Mouse (Mus musculus) thymus, adult 2 months (tissue): ENCODE results near the gene Irf2bp2.

ENCODE experiments used
- CTCF ChIP-seq: fragments of 200-500 bp; IDR thresholded peaks from 2 replicates; pipeline ENCODE4 v1.5.1; 2012; ENCODE audit warnings: mild to moderate bottlenecking, control low read depth, low read length, moderate library complexity, borderline replicate concordance; ENCODE audit not compliant: control insufficient read depth, poor library complexity, insufficient read depth; ENCODE audit errors: extremely low read depth
- POLR2A ChIP-seq: fragments of 200-500 bp; IDR thresholded peaks from 2 replicates; pipeline ENCODE4 v1.6.1; 2012; ENCODE audit warnings: mild to moderate bottlenecking, low read length, control low read depth, moderate library complexity; ENCODE audit not compliant: control insufficient read depth, poor library complexity, insufficient read depth; ENCODE audit errors: extremely low read depth

DNA sequence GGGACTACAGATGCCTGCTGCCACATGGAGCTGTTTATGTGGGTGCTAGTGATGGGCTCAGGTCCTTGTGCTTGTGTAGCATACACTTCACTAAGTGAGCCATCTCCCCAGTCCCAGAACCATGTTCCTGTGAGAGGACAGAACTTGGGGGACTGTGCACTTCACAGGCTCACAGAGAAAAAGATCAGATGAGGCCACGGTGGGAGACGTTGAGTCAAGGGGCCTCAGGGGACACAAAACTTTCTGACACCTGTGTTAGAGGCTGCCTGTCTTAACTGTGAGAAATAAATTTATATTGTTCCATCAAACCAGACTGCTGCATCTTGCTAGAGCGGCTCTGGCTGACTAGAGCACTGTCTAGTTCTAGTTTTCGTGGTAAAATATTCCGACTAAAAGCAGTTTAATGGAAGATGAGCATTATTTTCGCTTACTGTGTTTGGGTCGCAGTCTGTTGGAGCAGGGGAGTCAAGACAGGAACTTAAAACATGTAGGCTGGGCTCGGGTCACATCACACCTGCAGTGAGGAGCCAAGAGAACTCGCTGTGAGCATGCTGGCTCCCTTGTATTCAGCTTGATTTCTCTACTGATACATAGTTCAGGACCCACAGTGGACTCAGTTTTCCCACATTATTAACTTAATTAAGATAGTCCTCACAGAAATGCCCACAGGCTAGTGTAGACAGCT is 28.5 kb upstream of the Irf2bp2 start:
- TF ChIP-seq CTCF, result no peak
- no peak for TF ChIP-seq POLR2A
